Mouse (Mus musculus) Muller cell, postnatal 12 days (primary cell): ENCODE data around the gene Tas2r121.
"Not testable (repeated sequence)": the region's sequence is repeated elsewhere in the genome, so short reads cannot be mapped to it uniquely, and the experiment has no call there.

Experiments used
- DNase-seq: peaks from one replicate; pipeline ENCODE4 v3.0.0-alpha.2; 2015; ENCODE audit errors: inconsistent ontology term

Tas2r121 gene

GRCm38 (mm10) chr6:132700907-132701306 lies at the start of gene Tas2r121:
Gene Tas2r121 (minus strand): TSS chr6:132701007.
- no peak for DNase-seq

- peak; percentile 54 for DNase-seq
Observed at GRCm38 (mm10) chr6:132750206-132750605, 49.4 kb upstream of the Tas2r121 start.

GRCm38 (mm10) chr6:132737935-132738334 lies 37.1 kb upstream of the Tas2r121 start, which contains the start of gene Tas2r115:
Gene Tas2r115 (minus strand): TSS chr6:132738035.
- no peak for DNase-seq

- no peak for DNase-seq
Observed at GRCm38 (mm10) chr6:132711828-132712227, 11.0 kb upstream of the Tas2r121 start, which contains the start of gene Tas2r122. Gene Tas2r122 (minus strand): TSS chr6:132711928.

- DNase-seq: not testable (repeated sequence)
Observed at GRCm38 (mm10) chr6:132691596-132691995, 9.2 kb downstream of the Tas2r121 start.

GRCm38 (mm10) chr6:132656653-132657052 lies 44.2 kb downstream of the Tas2r121 start, which contains the start of gene Tas2r120:
Gene Tas2r120 (plus strand): TSS chr6:132656953.
- DNase-seq: no peak

- DNase-seq: no peak
Observed at GRCm38 (mm10) chr6:132651426-132651825, 49.4 kb downstream of the Tas2r121 start, which contains the start of gene A630073D07Rik. Gene A630073D07Rik (minus strand): TSS chr6:132651526.
